Mouse (Mus musculus) adrenal gland, postnatal 4 days (tissue): ENCODE results near the gene Lrrc31. TPM values are rescaled to one million over a fixed set of nuclear protein-coding genes. Genes with fewer than 3 reads are reported as not detected.

Experiments
- DNase-seq, 2 experiments: peaks; one replicate each; pipeline ENCODE4 v3.0.0; 2021 to 2022; ENCODE audit warnings: low spot score in 2 of 2, mixed read lengths in 2 of 2
- total RNA-seq, 2 experiments: library from RNA; stranded (reverse); gene quantifications; 2 replicates each; pipeline ENCODE4 v1.2.3; 2021

Gene Lrrc31
- total RNA-seq, 2 experiments from 2014 or later: 0.14 TPM; not detected in 1

GRCm38 (mm10) chr3:30690976-30691375, 8.7 kb downstream of the Lrrc31 start:
- no peak for DNase-seq

DNA sequence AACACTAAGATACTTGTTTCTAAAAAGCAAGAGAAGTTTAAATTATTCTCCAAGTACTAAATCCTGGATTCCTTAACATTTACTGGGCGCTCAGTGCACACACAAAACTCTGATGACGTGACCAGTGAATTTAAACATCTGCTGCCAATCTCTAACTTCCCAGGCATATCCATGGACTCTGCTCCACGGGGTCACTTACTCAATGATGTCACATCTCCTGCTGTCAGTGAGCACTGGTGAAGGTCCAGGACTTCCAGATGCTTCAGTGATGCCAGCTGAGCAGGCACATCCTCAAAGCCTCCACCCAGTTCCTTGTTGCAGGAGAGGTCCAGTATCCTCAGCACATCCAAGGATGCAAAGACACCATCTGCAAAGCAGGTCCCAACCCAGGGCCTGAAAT, 12.4 kb downstream of the Lrrc31 start:
- DNase-seq: no peak

DNA sequence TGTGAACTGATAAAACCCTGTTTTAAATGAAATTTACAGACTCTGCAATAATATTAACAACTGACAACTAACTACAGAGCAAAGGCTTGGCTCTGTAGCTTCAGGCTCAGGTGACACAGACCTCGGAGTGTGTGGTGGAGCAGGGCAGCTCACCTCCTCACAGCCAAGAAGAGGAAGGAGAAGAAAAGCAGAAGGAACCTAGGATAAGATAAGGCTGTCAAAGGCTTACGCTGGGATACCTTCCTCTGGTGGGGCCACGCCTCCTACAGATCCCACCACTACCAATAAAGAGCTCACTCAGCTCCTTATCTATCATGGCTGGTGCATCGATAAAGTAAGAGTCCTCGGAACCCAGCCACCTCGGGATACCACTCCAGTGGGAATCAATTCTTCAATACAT, 16.5 kb downstream of the Lrrc31 start:
- DNase-seq: no peak

DNA sequence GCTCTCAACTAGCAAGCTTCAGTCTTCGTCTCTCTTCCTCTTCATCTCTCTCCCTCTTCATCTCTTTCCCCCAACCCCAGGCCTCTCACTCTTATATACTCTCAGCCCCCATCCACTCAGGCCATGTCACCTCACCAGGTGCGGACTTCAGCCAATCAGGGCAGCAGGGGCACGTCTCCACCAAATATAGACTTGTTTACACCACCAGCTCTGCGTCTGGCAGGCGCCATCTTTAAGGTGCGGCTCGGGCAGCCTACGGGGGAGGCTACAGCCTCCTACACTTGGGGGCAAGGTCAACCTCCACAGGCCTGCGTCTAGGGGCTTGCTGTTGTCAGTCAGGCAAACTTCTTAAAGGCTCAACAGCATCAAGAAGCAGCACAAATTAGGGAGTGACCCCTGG, 41.2 kb downstream of the Lrrc31 start:
- DNase-seq: no peak

DNA sequence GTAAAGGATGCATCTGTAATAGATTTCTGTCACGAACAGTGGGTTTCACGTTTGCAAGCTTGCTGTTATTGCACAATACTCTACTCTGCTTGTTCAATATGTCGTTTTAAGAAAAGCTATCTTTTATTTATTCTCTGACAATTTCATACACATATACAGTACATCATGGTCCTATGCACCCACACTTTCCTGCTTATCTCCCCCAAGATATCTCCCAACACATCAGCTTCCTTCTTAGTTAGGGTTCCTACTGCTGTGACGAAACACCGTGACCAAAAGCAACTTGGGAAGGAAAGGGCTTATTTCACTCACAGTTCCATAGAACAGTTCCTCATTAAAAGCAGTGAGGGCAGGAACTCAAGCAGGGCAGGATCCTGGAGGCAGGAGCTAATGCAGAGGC, 43.7 kb downstream of the Lrrc31 start:
- no peak for DNase-seq

- no peak for DNase-seq
These were observed 49.4 kb downstream of the Lrrc31 start for GRCm38 (mm10) chr3:30650062-30650841.

- no peak for DNase-seq
These were observed 51.2 kb downstream of the Lrrc31 start for GRCm38 (mm10) chr3:30648466-30648865.

DNA sequence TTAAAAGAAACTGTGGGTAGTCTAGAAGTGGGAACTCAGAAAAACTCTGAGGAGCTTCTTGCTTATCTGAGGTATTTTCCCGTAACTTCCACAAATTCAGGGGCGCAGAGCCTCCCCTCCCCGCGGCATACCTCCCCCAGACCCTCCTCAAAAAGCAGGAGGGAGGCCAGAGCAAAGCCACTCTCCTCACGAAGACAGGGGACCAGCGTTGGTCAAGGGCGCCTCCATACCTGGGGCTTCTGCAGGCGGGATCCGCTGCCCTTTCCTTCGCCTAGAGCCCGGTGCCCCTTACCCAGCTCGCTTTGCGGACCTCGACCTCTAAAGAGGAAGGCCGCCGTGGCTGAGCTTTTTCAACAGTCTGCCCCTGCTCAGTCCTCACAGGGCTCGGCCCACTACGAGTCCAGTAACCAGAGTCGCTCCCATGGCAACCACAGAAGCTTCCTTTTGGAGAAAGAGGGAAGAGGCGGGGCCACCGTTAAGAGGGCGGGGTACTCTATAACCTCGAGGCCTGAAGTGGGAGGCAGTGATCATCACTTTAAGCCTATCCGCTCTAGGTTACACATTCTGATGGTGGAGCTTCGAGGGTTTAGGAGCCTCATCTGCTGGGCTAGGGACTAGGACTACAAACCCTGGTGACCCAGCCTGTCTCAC, 52.1 kb downstream of the Lrrc31 start, which contains the start of gene Lrrc34:
TSS of gene Lrrc34 (minus strand) at position 430 of the 651 bp plus-strand sequence.
- peak in 1 of 2 experiments; percentile 28 for DNase-seq

DNA sequence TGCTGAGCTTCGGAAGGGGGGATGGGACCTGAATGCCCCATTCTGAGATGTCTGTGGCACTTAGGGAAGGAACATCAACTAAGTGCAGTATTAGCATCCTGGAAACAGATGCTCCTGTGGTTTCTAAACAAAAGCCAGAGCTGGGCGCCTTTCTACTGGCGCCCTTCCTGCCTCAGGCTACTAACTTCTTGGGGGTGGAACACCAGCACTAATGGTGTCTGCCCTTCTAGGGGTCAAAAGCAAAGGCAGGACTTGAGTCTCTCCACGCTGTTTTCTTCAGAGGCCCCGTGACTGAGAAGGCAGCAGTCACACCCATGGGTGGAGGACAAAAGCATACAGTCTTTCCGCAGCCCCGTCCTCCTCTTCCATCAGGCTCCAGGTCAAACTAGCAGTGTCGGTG, 52.9 kb downstream of the Lrrc31 start:
- no peak for DNase-seq

DNA sequence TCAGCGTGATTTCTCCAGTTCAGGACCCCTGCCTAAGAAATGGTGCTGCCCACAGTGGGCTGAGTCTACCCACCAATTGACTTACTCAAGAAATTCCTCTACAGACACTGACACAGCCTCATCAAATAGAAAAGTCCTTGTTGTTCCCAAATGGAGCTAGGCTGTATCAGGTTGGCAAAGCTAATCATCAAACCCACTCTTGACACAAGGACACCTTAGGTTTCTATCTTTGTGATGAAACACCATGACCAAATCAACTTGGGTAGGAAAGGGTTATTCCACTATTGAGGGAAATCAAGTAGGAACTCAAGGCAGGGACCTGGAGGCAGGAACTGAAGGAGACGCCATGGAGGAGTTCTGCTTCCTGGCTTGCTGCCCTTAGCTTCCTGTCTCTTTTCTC, 55.4 kb downstream of the Lrrc31 start, which contains the start of gene Lrriq4:
TSS of gene Lrriq4 (plus strand) at position 301 of the 400 bp plus-strand sequence.
- no peak for DNase-seq

DNA sequence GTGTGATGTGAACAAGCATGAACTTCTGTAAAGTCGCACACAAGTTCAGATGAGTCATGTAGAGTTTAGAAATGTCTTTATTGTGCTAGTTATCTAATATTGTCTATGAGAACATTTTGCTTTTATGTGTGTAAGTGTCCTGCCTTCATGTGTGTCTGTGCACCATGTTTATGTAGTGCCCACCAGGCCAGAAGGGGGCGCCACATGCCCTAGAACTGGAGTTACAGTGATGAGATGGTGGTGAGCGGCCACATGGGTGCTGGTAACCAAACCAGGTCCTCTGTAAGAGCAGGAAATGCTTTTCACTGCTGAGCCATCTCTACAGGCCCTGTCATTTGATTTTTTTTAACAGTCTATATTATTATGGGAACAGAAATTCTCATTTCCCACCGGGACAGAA, 64.0 kb downstream of the Lrrc31 start:
- no peak for DNase-seq

- no peak for DNase-seq
These were observed 66.0 kb downstream of the Lrrc31 start for GRCm38 (mm10) chr3:30633681-30634080.

Other genes with a start within 250 kb of the Lrrc31 start
- 10 to 100 TPM; 14.7 to 41.9 TPM for gene Mecom, start 151.8 kb downstream of the Lrrc31 start, total RNA-seq
- not detected for gene Actrt3, start 99.9 kb downstream of the Lrrc31 start, total RNA-seq
- 10 to 100 TPM; 30.0 to 42.3 TPM for gene Mynn, start 97.8 kb downstream of the Lrrc31 start, total RNA-seq
- not detected for gene Lrriq4, start 55.3 kb downstream of the Lrrc31 start, total RNA-seq
- under 1 TPM; 0.42 to 0.70 TPM for gene Lrrc34, start 52.0 kb downstream of the Lrrc31 start, total RNA-seq
- under 1 TPM in 1 of 2 experiments, not detected in 1; 0.08 TPM for gene Samd7, start 46.5 kb upstream of the Lrrc31 start, total RNA-seq
- gene Sec62, start 93.0 kb upstream of the Lrrc31 start, total RNA-seq: 10 to 100 TPM; 69.8 to 74.4 TPM
- 1 to 10 TPM; 2.3 to 2.7 TPM for gene Gpr160, start 156.1 kb upstream of the Lrrc31 start, total RNA-seq